Mouse (Mus musculus): ENCODE results near the gene Golga1.

The Golga1 gene

GRCm38 (mm10) chr2:39005574-39006079, 59.7 kb downstream of the Golga1 start, which contains the start of gene Rpl35:
Gene Rpl35 (minus strand): TSS chr2:39005624.
- peak; percentile 65 for DNase-seq

GRCm38 (mm10) chr2:39004880-39005435, 60.4 kb downstream of the Golga1 start, which contains the start of gene Arpc5l:
Gene Arpc5l (plus strand): TSS chr2:39005348.
- DNase-seq: peak; percentile 92

GRCm38 (mm10) chr2:39004372-39004771, 61.0 kb downstream of the Golga1 start:
- no peak for DNase-seq

- DNase-seq: no peak
These were observed 61.8 kb downstream of the Golga1 start for GRCm38 (mm10) chr2:39003512-39003911.

GRCm38 (mm10) chr2:39003106-39003505, 62.2 kb downstream of the Golga1 start:
- DNase-seq: no peak

- DNase-seq: no peak
These were observed 63.5 kb downstream of the Golga1 start for GRCm38 (mm10) chr2:39001866-39002265.

- DNase-seq: no peak
These were observed 64.8 kb downstream of the Golga1 start for GRCm38 (mm10) chr2:39000587-39000919.

GRCm38 (mm10) chr2:38999910-39000586, 65.3 kb downstream of the Golga1 start:
- DNase-seq: peak; percentile 36

GRCm38 (mm10) chr2:38999381-38999780, 66.0 kb downstream of the Golga1 start:
- no peak for DNase-seq

- DNase-seq: peak; percentile 92
These were observed 67.7 kb downstream of the Golga1 start, which contains the start of gene Wdr38 for GRCm38 (mm10) chr2:38997386-38998374. Gene Wdr38 (plus strand): TSS chr2:38997476.

GRCm38 (mm10) chr2:38992452-38992851, 72.9 kb downstream of the Golga1 start:
- peak; percentile 24 for DNase-seq

- DNase-seq: no peak
These were observed 73.3 kb downstream of the Golga1 start for GRCm38 (mm10) chr2:38992004-38992403.

- no peak for DNase-seq
These were observed 76.4 kb downstream of the Golga1 start for GRCm38 (mm10) chr2:38988929-38989328.

- DNase-seq: no peak
These were observed 77.4 kb downstream of the Golga1 start for GRCm38 (mm10) chr2:38987803-38988510.

- DNase-seq: no peak
These were observed 78.0 kb downstream of the Golga1 start for GRCm38 (mm10) chr2:38987371-38987770.

GRCm38 (mm10) chr2:38986580-38986979, 78.8 kb downstream of the Golga1 start:
- no peak for DNase-seq

- no peak for DNase-seq
These were observed 81.9 kb downstream of the Golga1 start for GRCm38 (mm10) chr2:38983456-38983855.

GRCm38 (mm10) chr2:38977837-38978236, 87.5 kb downstream of the Golga1 start:
- no peak for DNase-seq

- no peak for DNase-seq
These were observed 89.2 kb downstream of the Golga1 start for GRCm38 (mm10) chr2:38975941-38976805.

GRCm38 (mm10) chr2:38975181-38975580, 90.2 kb downstream of the Golga1 start:
- DNase-seq: no peak

GRCm38 (mm10) chr2:38974171-38974570, 91.2 kb downstream of the Golga1 start:
- no peak for DNase-seq

All from kidney, adult 18-20 months (tissue).